In genomic region chr11:19606943-19607342, GRCm38 (mm10) we compare ENCODE assay signal across 34 mouse cellular contexts.
"Had no signal": no experiment of that assay in that cellular context is flagged by ENCODE, and none has a peak within 500 bp of the region (broad histone marks: within the 10 kb centered on the region; RNA-seq: fewer than 3 reads in every experiment).

No protein-coding gene starts in this region.

- DNase-seq: heart, postnatal 10 days; heart, postnatal 14 days; heart, postnatal 36 days; heart, postnatal 4 days; kidney, adult 11 months; kidney, adult 18-20 months; kidney, adult 2 months; kidney, adult 8-10 months; kidney, adult 9 months; kidney, postnatal 10 days; kidney, postnatal 14 days; kidney, postnatal 25 days; kidney, postnatal 36 days; kidney, postnatal 4 days; layer of hippocampus, adult 9-11 months; layer of hippocampus, postnatal 36 days had no signal

- H3K27me3 ChIP-seq: heart, embryonic 12.5 days; heart, embryonic 13.5 days; heart, embryonic 15.5 days; hindbrain, embryonic 12.5 days; hindbrain, embryonic 13.5 days; hindbrain, embryonic 15.5 days; intestine, embryonic 15.5 days; kidney, embryonic 15.5 days had no signal

- H3K4me2 ChIP-seq: heart, embryonic 12.5 days; heart, embryonic 13.5 days; heart, embryonic 15.5 days; hindbrain, embryonic 12.5 days; hindbrain, embryonic 13.5 days; hindbrain, embryonic 14.5 days; hindbrain, embryonic 15.5 days; intestine, embryonic 15.5 days; kidney, embryonic 15.5 days had no signal

- H3K9ac ChIP-seq: heart, embryonic 12.5 days; heart, embryonic 13.5 days; heart, embryonic 15.5 days; hindbrain, embryonic 12.5 days; hindbrain, embryonic 13.5 days; hindbrain, embryonic 14.5 days; hindbrain, embryonic 15.5 days; intestine, embryonic 15.5 days; kidney, embryonic 15.5 days had no signal

- H3K4me1 ChIP-seq: heart, embryonic 12.5 days; heart, embryonic 13.5 days; heart, embryonic 15.5 days; hindbrain, embryonic 10.5 days; hindbrain, embryonic 12.5 days; hindbrain, embryonic 15.5 days; intestine, embryonic 15.5 days had no signal

- H3K9me3 ChIP-seq: heart, embryonic 12.5 days; heart, embryonic 13.5 days; heart, embryonic 15.5 days; hindbrain, embryonic 10.5 days; hindbrain, embryonic 12.5 days; hindbrain, embryonic 13.5 days; hindbrain, embryonic 15.5 days; intestine, embryonic 15.5 days; kidney, embryonic 15.5 days had no signal

- ATAC-seq: hindbrain, embryonic 16.5 days; hindbrain, postnatal 0 days; inflammation-experienced regulatory T-cells, adult 6 months; intestine, embryonic 15.5 days; intestine, embryonic 16.5 days; intestine, postnatal 0 days had no signal

- H3K4me3 ChIP-seq: heart, embryonic 12.5 days; heart, embryonic 13.5 days; heart, embryonic 15.5 days; hindbrain, embryonic 10.5 days; hindbrain, embryonic 12.5 days; hindbrain, embryonic 13.5 days; hindbrain, embryonic 15.5 days; intestine, embryonic 15.5 days; kidney, embryonic 15.5 days; layer of hippocampus, adult 2 months; left cerebral cortex, adult 2 months had no signal

- H3K27ac ChIP-seq: heart, embryonic 13.5 days; heart, embryonic 15.5 days; hindbrain, embryonic 10.5 days; hindbrain, embryonic 12.5 days; hindbrain, embryonic 13.5 days; hindbrain, embryonic 14.5 days; hindbrain, embryonic 15.5 days; hindbrain, postnatal 0 days; intestine, embryonic 15.5 days; kidney, embryonic 15.5 days; kidney, postnatal 0 days; layer of hippocampus, adult 2 months; left cerebral cortex, adult 2 months had no signal

- H3K36me3 ChIP-seq: heart, embryonic 12.5 days; heart, embryonic 13.5 days; heart, embryonic 15.5 days; hindbrain, embryonic 10.5 days; hindbrain, embryonic 12.5 days; hindbrain, embryonic 13.5 days; hindbrain, embryonic 15.5 days; intestine, embryonic 15.5 days; kidney, embryonic 15.5 days had no signal
